Mouse (Mus musculus) megakaryocyte progenitor cell, adult 5-6 weeks (primary cell): ENCODE results near the gene Otulin. TPM values are rescaled to one million over a fixed set of nuclear protein-coding genes. Genes with fewer than 3 reads are reported as not detected.

ENCODE experiments used
- ATAC-seq: replicated peaks from 2 replicates; pipeline ENCODE4 v1.8.0; 2016; ENCODE audit warnings: mild to moderate bottlenecking, moderate TSS enrichment, inconsistent platforms; ENCODE audit not compliant: poor library complexity
- total RNA-seq, 2 experiments: library from RNA; stranded (forward) in 1 of 2; stranded (reverse) in 1 of 2; fragments of 157-497, 149-512 nt in 1 of 2; fragments of 200-1000 nt in 1 of 2; gene quantifications; 2 replicates each; pipeline versions ENCODE4 v1.2.3 to v1.2.4; 2015 to 2017

The Otulin gene
- total RNA-seq, 2 experiments from 2014 or later: 35.4 to 72.0 TPM

DNA sequence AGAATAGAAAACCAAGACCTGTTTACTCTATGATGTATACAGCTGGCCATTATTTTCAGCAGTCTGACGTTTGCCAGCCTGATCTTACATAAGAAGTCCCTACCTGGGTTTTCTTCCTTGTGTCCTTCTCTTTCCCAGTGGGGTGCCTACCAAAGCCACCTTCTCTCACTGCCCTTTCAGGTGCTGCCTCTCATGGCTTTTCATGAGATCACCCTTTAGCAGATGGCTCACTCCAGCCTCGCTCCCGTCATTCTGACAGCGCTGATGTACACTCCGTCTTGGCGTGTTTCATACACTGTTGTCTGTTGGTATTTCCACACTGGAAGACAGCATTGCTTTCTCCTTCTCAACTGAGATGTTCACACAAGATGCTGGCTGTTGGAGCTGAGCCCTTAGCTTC is 46.9 kb downstream of the Otulin start:
- no peak for ATAC-seq

DNA sequence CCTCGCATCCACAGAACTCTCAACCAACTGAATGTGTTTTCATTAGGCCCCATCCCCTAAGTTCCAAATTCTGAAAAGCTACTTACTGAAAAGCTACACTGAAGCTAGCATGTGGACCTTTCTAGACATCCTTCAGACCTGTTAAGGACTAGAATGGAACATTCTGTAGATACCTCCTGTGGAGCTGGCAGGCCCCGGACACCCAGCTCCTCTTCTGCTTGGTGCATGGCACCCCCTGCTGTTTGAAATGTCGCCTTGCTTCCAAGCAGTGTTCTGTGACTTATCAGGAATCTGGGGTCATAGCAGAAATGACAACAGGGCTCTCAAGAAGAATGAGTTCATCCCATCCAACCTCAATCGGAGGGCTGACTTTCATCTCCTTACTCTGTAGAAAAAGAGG is 47.5 kb downstream of the Otulin start:
- ATAC-seq: peak; percentile 74

DNA sequence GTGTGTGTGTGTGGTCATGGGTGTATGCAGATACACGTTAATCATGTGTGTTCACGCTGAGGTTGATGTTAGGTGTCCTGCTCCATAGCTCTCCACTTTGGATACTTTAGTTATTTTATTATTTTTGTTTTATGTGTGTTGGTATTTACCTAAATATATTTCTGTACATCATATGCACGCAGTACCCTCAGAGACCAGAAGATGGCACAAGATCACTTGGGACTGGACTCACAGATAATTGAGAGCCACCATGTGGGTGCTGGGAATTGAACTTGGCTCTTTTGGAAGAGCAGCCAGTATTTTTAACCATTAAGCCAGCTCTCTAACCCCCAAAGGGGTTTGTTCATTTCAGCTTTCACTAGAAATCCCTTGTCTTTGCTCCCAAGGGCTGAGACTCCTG is 48.1 kb downstream of the Otulin start:
- peak; percentile 53 for ATAC-seq

DNA sequence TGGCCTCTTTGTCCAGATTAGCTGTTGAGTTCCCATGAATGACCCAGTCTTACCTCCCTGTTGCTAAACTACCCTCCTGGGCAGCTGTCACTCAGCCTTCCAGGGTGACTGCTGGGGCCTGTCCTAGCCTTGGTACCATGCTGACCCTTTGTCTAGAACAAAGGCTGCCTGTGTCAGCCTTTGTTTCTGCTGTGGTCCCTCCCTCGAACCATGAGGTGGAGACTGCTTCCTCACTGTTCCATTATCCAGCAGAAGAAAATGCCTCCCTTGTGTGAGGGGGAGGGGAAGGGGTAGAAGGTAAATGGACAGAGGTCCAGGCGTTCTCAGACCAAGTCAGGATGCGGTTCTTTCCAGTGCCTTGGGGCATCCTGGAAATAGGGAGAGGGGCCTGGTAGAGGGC is 48.9 kb downstream of the Otulin start:
- ATAC-seq: no peak

DNA sequence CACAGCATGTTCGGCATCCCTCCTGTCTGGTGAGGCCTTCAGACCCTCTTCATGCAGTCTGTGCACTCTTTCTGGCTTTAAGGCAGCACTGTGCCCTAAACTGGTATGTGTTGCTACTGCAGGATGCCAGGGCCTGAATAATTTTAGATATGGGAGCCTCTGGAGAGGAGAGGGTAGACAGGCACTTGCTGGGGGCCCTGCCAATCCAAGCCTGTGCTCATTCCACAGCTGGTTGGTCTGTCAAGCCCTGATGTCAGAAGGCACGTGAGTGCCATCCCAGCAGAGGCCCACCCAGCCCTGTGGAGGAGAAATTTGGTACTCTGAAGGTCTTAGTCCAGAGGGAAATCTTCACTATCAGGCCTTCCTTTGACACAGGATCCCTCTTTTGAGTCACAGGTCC is 49.7 kb downstream of the Otulin start:
- no peak for ATAC-seq

DNA sequence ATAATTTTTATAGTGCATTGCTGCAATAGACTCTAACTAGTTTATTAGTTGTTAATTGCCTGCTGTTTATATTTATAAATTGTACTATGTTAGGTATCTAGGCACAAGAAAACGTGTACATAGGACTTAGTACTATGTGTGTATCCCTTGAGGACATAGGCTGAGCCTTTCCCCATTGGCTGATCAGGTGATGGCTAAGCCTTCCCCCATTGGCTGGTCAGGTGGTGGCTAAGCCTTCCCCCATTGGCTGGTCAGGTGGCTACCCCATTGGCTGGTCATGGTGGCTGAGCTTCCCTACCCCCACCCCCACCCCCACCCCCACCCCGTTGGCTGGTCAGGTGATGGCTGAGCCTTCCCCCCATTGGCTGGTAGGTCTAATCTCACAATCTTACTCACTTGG is 50.6 kb downstream of the Otulin start:
- ATAC-seq: no peak

DNA sequence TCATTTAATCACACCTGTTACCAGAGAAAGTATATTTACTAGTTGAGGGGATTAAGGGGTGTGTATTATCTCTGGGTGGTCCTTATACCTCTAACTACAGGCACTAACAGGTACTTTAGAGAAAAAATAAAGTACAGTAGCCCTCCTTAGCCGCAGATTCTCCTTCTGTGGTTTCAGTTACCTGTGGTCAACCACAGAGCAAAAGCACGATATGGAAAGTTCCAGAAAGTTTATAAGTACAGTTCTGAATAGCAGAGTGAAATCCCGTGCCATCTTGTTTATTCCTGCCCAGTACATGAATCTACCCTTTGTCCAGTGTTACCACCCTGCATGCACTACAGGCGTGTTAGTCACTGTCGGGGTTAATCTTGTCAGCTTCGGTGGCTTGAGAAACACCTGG is 51.6 kb downstream of the Otulin start:
- no peak for ATAC-seq

DNA sequence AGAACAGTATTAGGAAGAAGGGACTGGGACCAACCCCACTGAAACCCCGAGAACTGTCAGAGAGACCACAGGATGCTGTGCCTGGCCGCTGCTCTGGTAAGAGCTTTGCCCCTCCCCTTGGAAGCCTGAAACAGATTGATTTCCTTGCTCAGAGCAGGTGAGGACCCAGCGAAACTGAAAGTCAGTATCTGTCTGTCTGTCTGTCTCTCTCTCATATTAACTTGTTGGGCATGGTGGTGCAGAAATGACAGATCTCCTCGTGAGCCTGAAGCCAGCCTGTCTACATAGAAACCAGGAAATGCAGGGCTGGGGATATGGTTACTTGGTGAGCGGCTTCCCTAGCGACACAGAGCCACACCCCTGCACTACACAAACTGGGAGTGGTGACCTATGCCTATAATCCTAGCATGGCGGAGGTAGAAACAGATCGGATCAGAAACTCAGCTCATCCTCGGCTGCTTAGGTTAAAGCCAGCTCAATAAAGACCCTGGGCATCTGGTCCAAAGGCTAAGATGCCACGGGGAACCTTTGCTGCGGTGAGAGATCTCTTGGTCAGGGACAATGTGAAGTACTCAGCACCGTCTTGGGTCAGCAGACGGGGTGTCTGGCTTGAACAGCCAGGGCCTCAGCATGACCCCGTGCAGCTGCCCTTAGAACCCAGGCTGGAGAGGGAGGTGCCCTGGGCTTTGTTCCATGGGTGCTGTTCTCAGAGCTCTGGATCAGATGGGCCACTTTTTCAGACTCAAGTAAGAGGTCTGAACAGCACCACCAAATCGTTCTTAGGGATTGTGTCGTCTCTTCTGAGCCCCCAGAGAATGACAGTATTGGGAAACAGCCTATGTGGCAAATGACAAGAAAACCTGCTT is 52.3 kb downstream of the Otulin start:
- ATAC-seq: 0 out of 2 replicates have a peak, but pooled peaks have one; percentile 18

DNA sequence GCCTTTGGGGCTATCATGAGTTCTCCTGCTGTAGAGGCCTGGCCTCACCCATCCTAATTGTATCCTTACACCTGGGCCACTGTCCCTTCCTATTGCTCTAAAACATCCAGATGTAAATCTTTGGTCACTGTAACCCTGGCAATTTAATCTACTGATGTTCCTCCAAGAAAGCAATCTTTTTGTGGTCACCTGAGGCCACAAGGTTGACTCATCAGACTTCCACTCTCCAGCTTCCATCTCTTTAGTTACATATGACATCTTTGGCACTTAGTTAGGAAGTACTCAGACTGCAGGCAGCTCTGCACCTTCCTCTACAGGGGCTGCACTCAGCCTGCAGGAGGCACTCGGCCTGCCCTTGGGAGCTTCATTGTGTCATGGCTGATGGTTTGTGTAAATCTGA is 53.6 kb downstream of the Otulin start:
- ATAC-seq: no peak

DNA sequence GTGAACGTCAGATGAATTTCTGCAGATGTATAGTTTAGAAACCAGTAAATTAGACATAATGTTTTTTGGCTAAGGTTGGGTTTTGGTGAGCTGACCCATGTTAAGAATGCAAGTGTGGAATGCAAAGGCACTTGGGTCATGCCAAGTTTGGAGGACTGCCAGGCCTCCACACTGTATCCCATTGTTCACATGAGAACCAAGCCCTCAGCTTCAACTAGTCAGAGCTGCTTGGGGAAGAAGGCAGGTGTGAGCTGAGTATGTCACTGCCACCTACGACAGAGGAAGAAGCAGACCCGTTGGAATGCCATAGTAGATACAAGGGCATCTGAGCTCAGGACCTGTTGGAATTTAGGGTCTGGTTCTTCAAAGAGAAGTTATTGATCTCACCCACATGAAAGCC is 54.6 kb downstream of the Otulin start:
- ATAC-seq: no peak

DNA sequence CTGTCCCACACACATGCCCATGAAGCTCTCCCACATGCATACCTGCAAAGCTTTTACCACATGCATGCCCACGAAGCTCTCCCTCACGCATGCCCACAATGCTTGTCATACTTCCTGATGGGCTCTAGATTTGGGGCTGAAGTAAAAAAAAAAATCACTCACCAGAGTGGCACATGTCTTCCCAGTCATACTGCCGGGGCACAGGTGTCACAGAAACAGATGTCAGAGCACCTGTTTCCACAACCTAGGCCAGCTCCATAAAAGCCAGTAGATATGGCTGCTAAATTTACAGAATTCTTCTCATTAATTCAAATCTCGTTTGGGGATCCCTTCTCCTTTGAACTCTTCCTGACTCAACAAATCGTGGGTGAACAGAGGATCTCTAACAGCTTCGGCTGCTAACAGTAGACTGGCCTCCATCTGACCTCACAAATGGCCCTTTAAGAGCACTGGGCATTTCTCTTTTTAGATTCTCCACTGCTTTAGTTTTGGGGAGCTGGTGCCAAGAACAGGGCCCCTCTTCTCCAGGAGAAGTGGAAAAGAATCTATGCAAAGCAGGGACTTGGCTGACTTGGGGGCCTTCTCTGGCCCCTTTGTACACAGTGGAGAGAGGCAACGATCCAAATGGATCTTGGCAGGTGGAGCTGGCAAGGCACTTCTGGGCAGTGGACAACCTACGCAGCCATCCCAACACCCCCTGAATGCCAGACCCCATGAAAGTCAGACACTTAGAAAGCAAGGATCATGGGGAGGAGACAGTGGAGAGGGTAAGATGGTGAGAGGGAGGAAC is 55.3 kb downstream of the Otulin start:
- ATAC-seq: no peak

DNA sequence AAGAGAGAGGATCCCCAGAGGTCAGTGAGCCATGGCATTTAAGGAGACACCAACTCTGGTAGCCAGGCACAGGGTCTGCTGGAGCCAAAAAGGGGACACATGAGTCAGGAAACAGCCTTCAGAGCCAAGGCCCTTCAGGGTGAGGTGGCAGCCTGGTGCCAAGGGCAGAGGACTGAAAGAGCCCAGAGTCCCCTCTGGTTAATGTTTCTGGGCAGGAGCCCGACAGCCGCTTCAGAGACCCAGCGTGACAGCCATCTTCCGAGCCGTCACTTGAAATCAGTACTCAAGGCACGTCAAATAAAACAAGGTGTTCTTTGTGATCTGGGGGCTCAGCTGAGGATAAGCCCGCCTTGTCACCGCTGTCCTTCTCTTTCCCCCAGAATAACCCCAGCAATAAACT is 59.3 kb downstream of the Otulin start:
- ATAC-seq: no peak

DNA sequence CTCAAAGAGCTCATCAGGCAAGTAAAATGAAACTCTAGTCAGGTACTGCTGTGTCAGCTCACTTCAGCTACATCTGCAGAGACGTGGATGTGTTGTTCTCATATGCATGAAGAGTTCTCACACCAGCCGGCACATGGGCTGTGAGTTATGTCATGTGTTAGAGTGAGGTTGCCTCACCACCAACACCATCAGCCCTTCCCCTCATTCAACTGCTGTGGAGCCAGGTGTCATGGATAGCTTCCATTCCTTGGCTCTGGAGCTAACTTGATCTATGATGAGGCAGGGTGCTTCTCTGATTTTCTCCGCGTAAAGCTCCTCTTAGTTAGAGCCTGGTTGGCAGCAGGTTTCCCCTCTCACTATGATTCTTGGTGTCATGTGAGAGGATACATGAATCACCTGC is 60.1 kb downstream of the Otulin start:
- no peak for ATAC-seq

DNA sequence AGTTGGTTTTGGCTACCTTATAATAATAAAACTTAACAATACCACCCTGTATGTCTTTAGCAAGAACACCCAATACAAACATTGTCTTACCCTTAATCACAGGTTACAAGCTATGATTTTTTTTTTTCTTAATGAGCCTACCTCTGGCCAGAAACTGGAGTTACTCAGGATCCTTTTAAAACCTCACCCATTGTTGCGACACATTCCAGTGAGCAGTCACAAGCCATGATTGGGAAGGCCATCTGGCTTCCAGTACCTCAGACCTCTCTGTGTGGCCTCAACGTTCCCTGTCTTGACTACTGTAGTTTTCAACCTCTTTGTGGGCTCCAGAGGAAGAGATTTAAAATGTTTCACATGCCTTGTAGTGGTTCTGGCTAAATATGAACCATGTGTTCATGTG is 60.6 kb downstream of the Otulin start:
- ATAC-seq: 0 out of 2 replicates have a peak, but pooled peaks have one; percentile 23

DNA sequence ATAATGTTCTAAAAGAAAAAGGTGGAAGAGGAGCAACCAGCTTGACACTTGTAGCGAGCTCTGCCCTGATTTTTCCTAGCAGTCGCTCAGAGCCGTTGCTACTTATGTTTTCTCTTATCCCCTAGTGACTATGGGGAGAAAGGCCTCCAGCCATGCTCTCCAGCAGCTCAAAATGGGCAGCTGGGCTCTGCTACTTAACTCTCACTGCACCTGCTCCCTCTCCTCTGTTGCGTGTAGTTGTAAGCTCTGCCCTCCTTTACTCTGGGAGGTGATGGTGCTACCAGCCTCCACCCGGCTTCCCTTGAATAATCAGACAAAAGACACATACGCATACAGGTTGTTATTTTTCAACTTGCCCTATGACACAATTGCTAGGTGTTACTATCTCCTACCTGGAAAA is 62.1 kb downstream of the Otulin start:
- no peak for ATAC-seq

DNA sequence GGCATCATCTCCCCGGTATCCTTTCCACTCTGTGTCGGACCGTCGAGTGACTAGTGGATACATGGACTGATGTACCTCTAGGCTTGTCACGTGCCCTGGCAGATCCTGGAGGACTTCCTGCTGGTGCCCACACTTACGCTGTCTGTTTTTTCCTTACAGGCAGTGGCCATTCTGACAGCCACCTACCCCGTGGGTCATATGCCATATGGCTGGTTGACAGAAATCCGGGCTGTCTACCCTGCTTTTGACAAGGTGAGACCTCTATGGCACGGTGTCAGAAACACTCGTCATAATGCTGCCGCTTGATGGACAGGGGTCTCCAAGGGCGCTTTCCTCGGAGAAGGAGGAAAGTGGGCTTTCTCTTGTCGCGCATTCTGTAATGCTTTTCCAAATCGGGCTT is 63.1 kb downstream of the Otulin start:
- ATAC-seq: no peak

DNA sequence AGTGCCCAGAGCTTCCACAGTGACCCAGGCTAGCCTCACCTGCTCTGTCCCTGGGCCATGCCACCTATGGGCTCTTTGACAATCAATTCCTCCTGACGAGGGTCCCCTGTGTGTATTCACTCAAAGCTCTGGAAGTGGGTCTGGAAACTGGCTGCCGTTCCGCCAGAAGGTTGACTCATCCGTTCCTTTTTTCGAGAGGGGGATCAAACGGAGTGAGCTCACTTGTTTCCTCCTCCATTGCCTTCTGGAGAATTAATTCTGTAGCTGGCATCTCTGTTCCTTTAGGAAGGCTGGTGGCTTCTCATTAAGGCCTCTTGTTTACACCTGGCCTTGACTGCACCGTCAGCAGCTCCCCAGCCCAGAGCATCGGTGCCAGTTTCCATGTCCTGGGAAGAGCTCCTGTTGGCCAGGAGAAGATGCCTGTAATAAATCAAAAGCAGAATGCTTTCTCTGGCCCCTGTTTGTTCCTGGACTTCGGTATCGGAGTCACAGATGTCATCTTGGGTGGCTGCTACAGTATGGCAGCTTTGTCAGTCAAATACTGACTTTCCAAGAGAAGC is 64.8 kb downstream of the Otulin start:
- no peak for ATAC-seq

DNA sequence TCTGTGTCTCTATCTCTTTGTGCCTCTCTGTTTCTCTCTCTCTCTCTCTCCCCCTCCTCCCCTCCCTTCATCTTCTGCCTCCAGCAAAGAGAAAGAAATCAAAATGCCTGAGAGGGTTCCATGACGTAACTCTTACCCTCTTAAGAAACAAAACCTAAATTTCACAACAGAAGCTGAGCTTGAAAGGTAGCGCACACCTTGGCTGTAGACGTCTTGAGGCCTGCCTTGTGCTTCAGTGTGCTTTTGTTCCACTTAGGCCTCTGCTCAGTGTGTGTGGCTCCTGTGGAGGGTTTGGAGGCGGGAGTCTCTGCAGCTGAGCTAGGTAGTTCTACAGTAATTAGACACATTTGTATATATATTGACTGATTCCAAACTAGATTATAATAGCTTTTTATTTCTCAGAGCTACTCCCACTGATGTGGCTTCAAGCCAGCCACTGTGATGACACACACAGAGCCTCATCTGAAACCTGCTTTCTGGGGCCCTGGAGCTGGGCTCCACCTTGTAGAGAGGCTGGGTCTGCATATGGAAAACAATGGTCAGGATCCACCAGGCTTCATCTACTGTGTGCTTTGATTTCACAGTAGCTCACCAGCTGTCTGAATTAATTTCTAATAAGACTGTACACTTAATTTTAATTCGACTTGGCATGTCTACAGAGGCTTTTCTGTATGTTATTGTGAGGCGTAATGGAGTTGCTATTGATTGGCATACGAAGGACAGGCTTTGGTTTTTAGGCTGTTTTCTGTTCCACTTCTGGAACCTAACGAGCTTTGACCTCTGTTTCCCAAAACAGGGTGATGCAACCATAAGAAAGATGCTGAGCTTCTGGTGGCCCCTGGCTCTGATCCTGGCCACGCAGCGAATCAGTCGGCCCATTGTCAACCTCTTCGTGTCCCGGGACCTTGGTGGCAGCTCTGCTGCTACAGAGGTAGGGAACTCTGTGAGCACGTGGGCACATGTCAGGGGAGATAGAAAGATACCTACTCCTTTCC is 66.1 kb downstream of the Otulin start:
- no peak for ATAC-seq

DNA sequence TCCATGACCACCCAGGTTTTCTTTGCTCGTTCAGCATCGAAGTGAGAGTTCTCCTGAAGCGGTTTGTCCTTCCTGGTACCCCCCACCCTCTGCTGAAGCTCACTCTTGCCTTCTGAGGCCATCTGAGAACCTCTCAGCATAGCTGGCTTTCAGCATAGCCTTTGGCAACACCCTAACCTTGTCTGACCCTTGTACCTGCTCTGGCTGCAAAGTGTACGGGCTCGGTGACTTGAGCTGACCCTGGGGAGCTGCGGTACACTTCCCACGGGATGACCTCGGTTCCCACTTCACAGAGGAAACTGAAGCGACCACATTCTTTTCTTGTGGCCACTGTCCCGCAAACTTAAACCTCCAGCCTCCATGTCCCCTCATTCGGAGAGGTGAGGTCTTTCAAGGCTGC is 70.2 kb downstream of the Otulin start:
- no peak for ATAC-seq

DNA sequence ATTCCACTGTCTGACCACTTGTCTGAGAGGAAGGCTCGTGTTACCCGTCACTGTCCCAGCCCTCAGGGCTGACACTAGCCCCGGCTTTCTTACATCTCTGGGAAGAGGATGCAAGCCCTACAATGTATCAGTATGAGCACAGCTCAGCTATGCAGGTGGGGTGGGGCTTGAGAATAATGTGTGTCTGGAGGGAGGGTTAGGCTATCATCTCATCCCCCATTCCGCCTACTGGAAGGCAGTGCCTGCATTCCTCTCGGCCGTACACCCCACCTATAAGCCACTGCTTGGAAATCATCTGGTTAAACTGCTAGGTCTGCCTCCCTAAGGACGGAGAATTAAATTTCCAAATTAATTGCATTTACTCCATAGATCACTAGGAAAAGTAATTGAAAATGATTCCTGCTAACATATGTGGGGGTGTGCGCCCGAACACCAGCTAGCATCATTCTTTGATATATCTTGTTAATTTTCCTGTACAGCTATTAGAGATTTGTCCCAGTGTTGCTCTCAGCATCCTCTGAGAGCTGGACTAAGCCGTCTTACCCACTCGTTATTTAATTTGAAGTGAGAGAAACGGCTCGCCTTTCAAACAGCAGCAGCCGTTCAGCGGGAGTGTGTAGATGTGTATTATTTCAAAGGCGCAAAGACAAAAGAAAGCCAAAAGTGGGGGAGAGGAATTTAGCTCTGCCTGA is 71.9 kb downstream of the Otulin start:
- ATAC-seq: no peak
